Comparison of ENCODE assay signal across 9 mouse cellular contexts in genomic region chrX:103622935-103623280, GRCm38 (mm10). TPM values are rescaled to one million over a fixed set of nuclear protein-coding genes. Genes with fewer than 3 reads are reported as not detected.
DNase-seq lines count a peak whose midpoint lies in the region; ATAC-seq and TF ChIP-seq lines count a peak whose summit lies in the region.
"Had no signal": no experiment of that assay in that cellular context is flagged by ENCODE, and none has a peak within 500 bp of the region (broad histone marks: within the 10 kb centered on the region; RNA-seq: fewer than 3 reads in every experiment).

No protein-coding gene starts in this region.

- intact Hi-C loops in heart, postnatal 25 days (cut with DNase I), result loop anchor here (10.0 kb wide), 1 partner anchor 222 kb away; no protein-coding TSS in a partner anchor

- TF ChIP-seq CTCF in intestine, postnatal 0 days (IDR thresholded peaks at IDR 0.05; ENCODE audit: low read depth), result no peak

- DNase-seq in heart, adult 11 months, result peak; percentile 88
- no peak for DNase-seq in heart, postnatal 25 days (ENCODE audit: low spot score)
- peak; percentile 25 for DNase-seq in brain, adult 2 months (ENCODE audit: low read depth, low spot score)
- no peak for DNase-seq in spleen, postnatal 14 days (ENCODE audit: low spot score in 2 of 2)

- peaks cover 13% of the 10 kb centered on the region for H3K4me1 ChIP-seq in forebrain, embryonic 15.5 days
- H3K4me1 ChIP-seq in intestine, postnatal 0 days (replicated peaks; ENCODE audit: control insufficient read depth, insufficient read depth, low read length), result no peaks in the 10 kb centered on the region
- 0 out of 2 replicates have a peak, but pooled peaks cover 5% of the 10 kb centered on the region for H3K4me1 ChIP-seq in lung, embryonic 15.5 days
- no peaks in the 10 kb centered on the region for H3K4me1 ChIP-seq in stomach, embryonic 14.5 days (ENCODE audit: control insufficient read depth, insufficient read depth, low read length)

- H3K9ac ChIP-seq in forebrain, embryonic 15.5 days (replicated peaks), result peak overlapping the region; percentile 53
- peak overlapping the region; percentile 48; the same call in 1 of the 2 replicates for H3K9ac ChIP-seq in intestine, postnatal 0 days (ENCODE audit: low read depth, low read length)
- H3K9ac ChIP-seq in lung, embryonic 15.5 days, result peak overlapping the region; percentile 63
- peak overlapping the region; percentile 28; the same call in 1 of the 2 replicates for H3K9ac ChIP-seq in stomach, embryonic 14.5 days (replicated peaks; ENCODE audit: low read depth, low read length)

- no peaks in the 10 kb centered on the region for H3K9me3 ChIP-seq in forebrain, embryonic 15.5 days
- no peaks in the 10 kb centered on the region for H3K9me3 ChIP-seq in intestine, postnatal 0 days (ENCODE audit: control insufficient read depth)
- no peaks in the 10 kb centered on the region for H3K9me3 ChIP-seq in lung, embryonic 15.5 days
- no peaks in the 10 kb centered on the region for H3K9me3 ChIP-seq in stomach, embryonic 14.5 days (ENCODE audit: control insufficient read depth, low read depth, low read length)

- WGBS in forebrain, embryonic 15.5 days, result 3% methylated on average over 13 of the region's 13 CpGs
- 8% methylated on average over 13 of the region's 13 CpGs for WGBS in intestine, postnatal 0 days
- 4% methylated on average over 13 of the region's 13 CpGs for WGBS in lung, embryonic 15.5 days
- WGBS in stomach, embryonic 14.5 days, result 5% methylated on average over 13 of the region's 13 CpGs

- ATAC-seq in forebrain, embryonic 15.5 days (replicated peaks), result peak; percentile 1; the same call in 1 of the 2 replicates
- no peak for ATAC-seq in intestine, postnatal 0 days
- no peak for ATAC-seq in lung, embryonic 15.5 days (ENCODE audit: borderline replicate concordance, extremely low read depth, low FRiP score, low TSS enrichment)
- no peak for ATAC-seq in stomach, embryonic 14.5 days (ENCODE audit: insufficient number of reproducible peaks, insufficient read depth, low FRiP score, low read depth)

- peak overlapping the region; percentile 47 for H3K4me2 ChIP-seq in forebrain, embryonic 15.5 days (replicated peaks)
- H3K4me2 ChIP-seq in intestine, postnatal 0 days (replicated peaks; ENCODE audit: low read depth), result peak overlapping the region; percentile 64
- peak overlapping the region; percentile 62 for H3K4me2 ChIP-seq in lung, embryonic 15.5 days
- H3K4me2 ChIP-seq in stomach, embryonic 14.5 days (replicated peaks; ENCODE audit: low read depth, low read length), result peak overlapping the region; percentile 40

- H3K27me3 ChIP-seq in forebrain, embryonic 15.5 days, result no peaks in the 10 kb centered on the region
- H3K27me3 ChIP-seq in intestine, postnatal 0 days (replicated peaks; ENCODE audit: control insufficient read depth, insufficient read depth, low read length), result no peaks in the 10 kb centered on the region
- no peaks in the 10 kb centered on the region for H3K27me3 ChIP-seq in lung, embryonic 15.5 days
- H3K27me3 ChIP-seq in stomach, embryonic 14.5 days (ENCODE audit: control insufficient read depth, insufficient read depth, low read length), result no peaks in the 10 kb centered on the region

- peak overlapping the region; percentile 50 for H3K4me3 ChIP-seq in forebrain, embryonic 15.5 days
- peak overlapping the region; percentile 46 for H3K4me3 ChIP-seq in intestine, postnatal 0 days (ENCODE audit: low read depth, low read length)
- peak overlapping the region; percentile 55 for H3K4me3 ChIP-seq in lung, embryonic 15.5 days
- H3K4me3 ChIP-seq in stomach, embryonic 14.5 days (ENCODE audit: low read depth, low read length), result peak overlapping the region; percentile 45

- no peaks in the 10 kb centered on the region for H3K36me3 ChIP-seq in forebrain, embryonic 15.5 days
- no peaks in the 10 kb centered on the region for H3K36me3 ChIP-seq in intestine, postnatal 0 days (ENCODE audit: control insufficient read depth, insufficient read depth)
- no peaks in the 10 kb centered on the region for H3K36me3 ChIP-seq in lung, embryonic 15.5 days
- H3K36me3 ChIP-seq in stomach, embryonic 14.5 days (ENCODE audit: control insufficient read depth, insufficient read depth, low read length), result no peaks in the 10 kb centered on the region

- peak overlapping the region; percentile 68 for H3K27ac ChIP-seq in forebrain, embryonic 15.5 days (replicated peaks)
- no peak overlapping the region for H3K27ac ChIP-seq in intestine, postnatal 0 days (ENCODE audit: low read depth, low read length)
- peak overlapping the region; percentile 74 for H3K27ac ChIP-seq in lung, embryonic 15.5 days
- H3K27ac ChIP-seq in stomach, embryonic 14.5 days (ENCODE audit: low read length), result peak overlapping the region; percentile 72

RNA-seq across cellular contexts. Expression of gene Zcchc13, which starts 7.5 kb away (rescaled TPM):
- total RNA-seq in heart, postnatal 25 days (2021), result not detected
- polyA plus RNA-seq in forebrain, embryonic 15.5 days (2015; fragmentation: Nextera tagmentation; extraction: Ambion mirVana), result not detected in 2 replicates
- not detected in 2 replicates for polyA plus RNA-seq in intestine, postnatal 0 days (2015; fragmentation: Nextera tagmentation; extraction: Ambion mirVana)
- polyA plus RNA-seq in lung, embryonic 15.5 days (2015; fragmentation: Nextera tagmentation; extraction: Ambion mirVana), result not detected in 2 replicates
- not detected in 2 replicates for polyA plus RNA-seq in stomach, embryonic 14.5 days (2014; fragmentation: Nextera tagmentation; extraction: Ambion mirVana)
- polyA plus RNA-seq: Patski had no signal

Comparison
In these comparisons a context has a peak if more than half of its experiments do, and no peak if none do; other contexts are left out.
1. DNase-seq: peak in heart, adult 11 months (single experiment) and brain, adult 2 months (single experiment); none in heart, postnatal 25 days (single experiment) and spleen, postnatal 14 days (0 of 2).
2. Peak in every context shown above with its lines, with median percentiles within 50 percentile points of each other: H3K4me2 ChIP-seq, H3K4me3 ChIP-seq and H3K9ac ChIP-seq.